Mouse (Mus musculus) embryo, embryonic 11 days (tissue): Measurements from ENCODE around the gene Rsad1.
A peak's percentile ranks its signal among the peaks of the same experiment; 100 is the strongest.

ENCODE experiments used
- DNase-seq: peaks from one replicate; pipeline ENCODE4 v3.0.0-alpha.2; 2015

The Rsad1 gene

GRCm38 (mm10) chr11:94548888-94549690 lies at the start of gene Rsad1:
Gene Rsad1 (minus strand): TSS chr11:94549255.
- peak; percentile 93 for DNase-seq

DNA sequence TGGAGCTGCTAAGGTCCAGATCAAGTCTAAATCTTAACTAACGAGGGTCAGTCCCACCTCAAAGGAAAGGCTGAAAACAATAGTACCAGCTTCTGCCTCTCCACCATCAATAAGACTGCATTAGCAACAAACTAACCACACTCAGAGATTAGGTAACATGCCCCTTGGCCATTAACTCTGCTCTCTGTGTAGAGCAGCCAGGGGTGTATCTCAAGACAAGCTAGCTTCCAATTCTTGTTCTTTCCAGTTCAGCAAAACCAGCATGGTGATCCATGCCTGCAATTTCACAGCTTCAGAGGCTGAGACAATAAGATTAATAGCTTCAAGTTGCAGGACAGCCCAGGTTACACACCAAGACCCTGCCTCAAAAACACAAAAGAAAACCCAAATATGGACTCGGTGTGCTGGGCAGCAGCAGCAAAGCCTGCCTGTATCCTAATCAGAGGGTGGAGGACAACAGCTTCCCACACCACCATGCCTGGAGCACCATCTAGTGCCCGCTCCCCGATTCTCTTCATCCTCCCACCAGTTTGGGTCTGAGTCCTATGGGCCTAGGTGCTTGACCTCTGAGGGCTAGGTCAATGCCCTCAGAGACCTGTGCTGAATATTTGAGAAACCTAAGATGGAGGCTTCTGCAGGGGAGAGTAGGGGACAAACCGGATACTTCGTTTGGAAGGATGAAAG lies 49.5 kb upstream of the Rsad1 start:
- DNase-seq: no peak

DNA sequence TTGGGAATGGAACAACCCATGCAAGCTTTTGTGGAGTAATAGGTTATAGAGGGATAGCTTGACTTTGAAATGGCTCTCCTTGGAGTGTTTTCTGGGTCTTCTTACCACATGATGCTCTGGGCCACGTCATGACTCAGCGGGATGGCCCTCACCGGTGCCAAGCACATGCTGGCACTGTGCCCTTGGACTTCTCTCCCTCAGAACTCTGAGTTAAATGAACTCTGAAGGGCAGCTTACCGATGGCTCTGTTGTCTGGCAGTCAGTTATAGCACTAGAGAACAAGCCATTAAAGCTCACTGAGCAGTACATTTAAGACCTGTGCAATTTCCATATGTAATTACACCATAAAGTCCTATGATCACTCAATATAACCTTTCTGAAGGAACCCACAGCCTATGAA lies 48.3 kb upstream of the Rsad1 start:
- no peak for DNase-seq

GRCm38 (mm10) chr11:94596311-94596852 lies 47.3 kb upstream of the Rsad1 start:
- no peak for DNase-seq

- DNase-seq: no peak
Measured at GRCm38 (mm10) chr11:94587511-94587910, 38.5 kb upstream of the Rsad1 start.

- DNase-seq: no peak
Measured at GRCm38 (mm10) chr11:94585091-94585490, 36.0 kb upstream of the Rsad1 start.

DNA sequence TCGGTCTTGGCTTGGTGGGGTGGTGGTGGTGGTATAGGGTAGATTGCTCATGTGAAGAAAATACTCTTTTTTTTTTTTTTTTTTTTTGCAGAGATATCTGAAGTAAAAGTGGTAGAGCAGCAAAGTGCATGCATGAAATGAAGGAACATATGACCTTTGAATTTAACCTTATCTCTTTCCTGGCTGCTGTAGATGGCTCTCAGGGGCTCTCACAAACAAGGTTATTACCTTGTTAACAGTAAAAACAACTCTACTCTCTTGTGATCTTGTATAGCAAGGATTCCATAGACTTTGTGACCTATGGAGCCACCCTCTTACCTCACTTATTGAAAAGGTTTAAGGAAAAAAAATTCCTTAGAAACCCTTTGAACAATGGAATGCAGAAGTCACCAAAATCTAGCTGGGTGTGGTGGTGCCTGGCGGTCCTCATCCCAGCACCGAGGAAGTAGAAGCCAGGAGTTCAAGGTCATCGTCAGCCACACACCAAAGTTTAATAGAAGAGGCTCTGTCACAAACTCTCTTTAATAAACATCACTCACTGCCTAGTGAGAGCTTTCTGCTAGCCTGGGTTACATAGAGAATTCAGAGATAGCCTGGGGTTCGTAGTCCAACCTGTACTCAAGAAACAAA lies 31.2 kb upstream of the Rsad1 start:
- no peak for DNase-seq

GRCm38 (mm10) chr11:94576361-94576760 lies 27.3 kb upstream of the Rsad1 start:
- no peak for DNase-seq

- DNase-seq: no peak
Measured at GRCm38 (mm10) chr11:94575036-94575435, 26.0 kb upstream of the Rsad1 start.

DNA sequence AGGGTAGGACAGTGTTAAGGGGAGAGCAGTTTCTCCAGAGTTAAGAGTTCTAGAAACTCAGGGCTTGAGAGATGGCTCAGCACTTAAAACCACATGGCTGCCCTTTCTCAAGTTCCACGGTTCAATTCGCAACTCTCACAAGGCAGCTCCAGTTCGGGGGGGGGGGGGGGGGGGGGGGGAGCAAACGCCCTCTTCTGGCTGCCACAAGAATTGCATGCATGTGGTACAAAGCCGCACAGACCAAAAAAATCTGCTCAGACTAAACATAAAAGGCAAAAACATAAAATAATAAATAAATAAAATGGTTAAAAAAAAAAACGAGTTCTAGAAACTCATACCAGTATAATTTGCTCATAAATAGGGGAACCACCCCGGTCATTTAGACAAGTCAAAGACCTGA lies 25.5 kb upstream of the Rsad1 start:
- no peak for DNase-seq

- no peak for DNase-seq
Measured at GRCm38 (mm10) chr11:94571850-94572249, 22.8 kb upstream of the Rsad1 start.

- DNase-seq: no peak
Measured at GRCm38 (mm10) chr11:94570612-94571011, 21.6 kb upstream of the Rsad1 start.

- DNase-seq: no peak
Measured at GRCm38 (mm10) chr11:94567326-94567725, 18.3 kb upstream of the Rsad1 start.

GRCm38 (mm10) chr11:94566534-94566933 lies 17.5 kb upstream of the Rsad1 start:
- no peak for DNase-seq

DNA sequence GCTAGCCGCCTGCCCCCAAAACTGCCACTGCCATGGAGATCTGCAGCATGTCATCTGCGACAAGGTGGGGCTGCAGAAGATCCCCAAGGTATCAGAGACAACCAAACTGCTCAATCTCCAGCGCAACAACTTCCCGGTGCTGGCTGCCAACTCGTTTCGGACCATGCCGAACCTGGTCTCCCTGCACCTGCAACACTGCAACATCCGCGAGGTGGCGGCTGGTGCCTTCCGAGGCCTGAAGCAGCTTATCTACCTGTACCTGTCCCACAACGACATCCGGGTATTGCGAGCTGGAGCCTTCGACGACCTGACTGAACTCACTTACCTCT lies 16.1 kb upstream of the Rsad1 start:
- DNase-seq: no peak

DNA sequence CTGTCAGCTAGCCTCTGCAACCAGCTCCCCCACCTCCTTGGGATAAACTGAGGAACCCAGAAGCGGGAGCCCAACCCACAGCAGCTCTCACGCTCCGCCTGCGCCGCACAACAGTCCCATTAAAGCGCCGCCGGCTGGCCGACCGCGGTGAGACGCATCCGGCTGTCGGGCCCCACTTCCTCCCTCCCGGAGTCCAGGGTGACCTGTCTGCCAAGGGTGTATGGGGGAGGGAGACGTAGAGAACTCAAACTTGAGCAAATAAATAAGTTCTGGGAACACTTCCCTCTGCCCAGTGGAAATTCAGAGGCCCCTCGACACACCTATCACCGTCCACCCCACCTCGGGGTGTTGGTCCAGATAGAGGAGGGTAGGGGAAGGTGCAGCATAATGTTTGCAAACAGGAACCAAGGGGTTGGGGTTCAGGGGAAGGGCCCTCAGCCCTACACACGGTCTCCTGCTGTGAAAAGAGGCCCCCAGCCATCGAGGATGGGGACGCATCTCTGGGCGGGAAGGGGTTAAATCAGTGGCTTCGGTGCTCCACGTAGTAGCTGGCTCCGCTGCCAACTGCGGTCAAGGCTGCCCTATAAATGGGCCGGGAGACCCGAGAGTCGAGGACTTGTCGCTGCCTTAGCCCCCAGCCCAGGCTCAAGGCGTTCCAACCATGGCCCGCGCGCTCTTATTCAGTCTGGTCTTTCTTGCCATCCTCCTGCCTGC lies 15.5 kb upstream of the Rsad1 start, which contains the start of gene Chad:
Chad (plus strand) TSS at position 611 of the 714 bp plus-strand sequence.
- peak; percentile 78 for DNase-seq

- no peak for DNase-seq
Measured at GRCm38 (mm10) chr11:94563821-94564220, 14.8 kb upstream of the Rsad1 start.

DNA sequence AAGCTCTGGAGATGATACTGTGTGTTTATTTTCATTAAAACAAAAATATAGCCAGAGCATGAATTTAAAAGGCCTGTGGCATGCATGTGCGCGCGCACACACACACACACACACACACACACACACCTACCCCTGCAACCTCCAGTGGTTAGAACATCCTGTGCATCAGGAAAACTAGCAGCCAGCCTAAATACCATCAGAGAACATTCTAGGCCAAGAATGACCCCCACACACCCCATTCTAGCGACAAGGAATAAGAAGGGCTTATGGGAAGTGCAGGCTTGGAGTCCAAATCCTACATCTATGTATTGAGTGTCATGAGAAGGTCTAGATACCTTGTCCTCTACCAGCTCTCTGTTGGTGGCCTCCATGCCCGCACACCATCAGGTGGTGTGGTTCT lies 14.3 kb upstream of the Rsad1 start:
- no peak for DNase-seq

- DNase-seq: no peak
Measured at GRCm38 (mm10) chr11:94558226-94558625, 9.2 kb upstream of the Rsad1 start.

DNA sequence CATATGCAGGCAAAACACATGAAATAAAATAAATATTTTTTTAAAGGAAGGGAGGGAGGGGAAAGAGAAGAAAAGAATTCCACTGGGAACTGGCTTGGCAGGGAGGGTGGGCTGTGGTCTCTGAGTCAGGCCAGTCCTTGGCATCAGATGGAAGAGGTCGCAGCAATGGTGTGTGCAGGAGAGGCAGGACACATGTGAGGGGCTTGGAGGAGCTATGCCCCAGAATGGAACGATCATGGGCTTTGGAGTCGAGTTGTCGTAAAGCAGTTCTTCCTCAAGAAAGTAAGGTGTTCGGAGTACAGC lies 1.3 kb upstream of the Rsad1 start:
- no peak for DNase-seq

DNA sequence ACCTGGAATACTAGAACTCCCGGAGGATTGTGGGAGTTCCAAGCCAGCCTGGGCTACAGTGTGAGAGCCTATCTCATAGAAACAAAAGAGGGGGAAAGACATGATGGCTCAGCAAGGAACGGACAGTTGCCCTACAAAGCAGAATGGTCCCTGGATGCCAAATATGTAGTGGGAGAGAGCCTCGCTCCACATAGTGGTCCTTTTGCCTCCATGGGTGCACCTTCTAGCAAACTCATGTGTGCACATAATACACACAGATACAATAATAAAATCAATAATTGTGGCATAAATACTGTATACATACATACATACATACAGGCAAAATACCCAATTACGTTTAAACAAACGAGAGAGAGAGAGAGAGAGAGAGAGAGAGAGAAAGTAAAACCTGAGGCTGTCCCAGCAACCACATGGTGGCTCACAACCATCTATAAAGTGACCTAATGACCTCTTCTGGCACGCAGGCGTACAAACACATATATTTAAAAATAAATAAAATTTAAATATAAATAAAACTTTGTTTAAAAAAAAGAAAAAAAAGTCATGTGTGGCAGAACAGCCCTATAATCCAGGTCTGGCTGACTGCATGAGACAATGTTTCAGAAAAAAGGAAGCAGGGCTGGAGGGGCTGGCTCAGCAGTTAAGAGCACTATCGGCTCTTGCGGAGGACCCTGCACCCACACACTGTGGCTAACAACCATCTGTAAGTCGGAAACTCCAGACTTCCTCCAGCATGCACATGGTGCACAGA lies 811 bp upstream of the Rsad1 start:
- DNase-seq: no peak

DNA sequence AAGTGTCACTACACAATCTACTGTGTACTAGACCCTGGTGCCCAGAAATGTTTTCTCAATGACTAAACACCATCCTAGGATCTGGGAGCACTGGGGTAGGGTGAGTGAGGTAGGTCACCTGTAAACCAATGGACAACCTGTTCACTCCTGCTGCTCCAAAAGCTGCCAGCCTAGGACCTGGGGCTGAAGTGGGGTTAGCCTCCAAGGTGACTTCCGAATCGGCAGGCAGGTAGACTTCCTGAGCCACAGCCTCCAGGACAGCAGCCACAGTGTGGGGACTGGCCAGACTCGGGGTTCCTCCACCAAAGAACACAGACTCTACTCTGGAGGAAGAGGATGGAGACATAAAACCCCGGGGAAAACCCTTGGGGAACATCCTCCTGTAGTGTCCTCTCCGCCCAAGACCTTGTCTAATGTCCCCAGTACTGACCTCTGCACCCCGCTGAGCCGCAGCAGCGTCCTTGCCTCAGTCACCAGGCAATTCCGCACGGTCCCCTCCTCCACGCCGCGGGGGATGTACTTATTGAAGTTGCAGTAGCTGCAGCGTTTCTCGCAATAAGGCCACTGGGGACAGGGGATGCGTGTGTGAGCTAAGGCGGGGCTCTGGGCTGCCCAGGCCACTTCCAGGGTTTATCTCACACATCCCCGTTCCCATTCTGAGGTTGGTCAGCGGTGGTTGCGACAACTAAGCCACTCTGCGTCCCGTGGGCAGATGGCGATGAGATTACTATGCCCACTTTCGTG lies 842 bp downstream of the Rsad1 start:
- DNase-seq: peak; percentile 52
